Mouse (Mus musculus) erythroblast, embryonic 14.5 days (primary cell): ENCODE results near the gene Nln.

Source experiments
- GATA1 ChIP-seq: IDR thresholded peaks from 2 replicates; pipeline ENCODE4 v1.6.1; 2012; ENCODE audit warnings: low read length, inconsistent platforms, mixed read lengths
- TAL1 ChIP-seq: IDR thresholded peaks from 3 replicates; pipeline ENCODE4 v1.6.1; 2012; ENCODE audit warnings: low read length, inconsistent platforms, mixed read lengths

DNA sequence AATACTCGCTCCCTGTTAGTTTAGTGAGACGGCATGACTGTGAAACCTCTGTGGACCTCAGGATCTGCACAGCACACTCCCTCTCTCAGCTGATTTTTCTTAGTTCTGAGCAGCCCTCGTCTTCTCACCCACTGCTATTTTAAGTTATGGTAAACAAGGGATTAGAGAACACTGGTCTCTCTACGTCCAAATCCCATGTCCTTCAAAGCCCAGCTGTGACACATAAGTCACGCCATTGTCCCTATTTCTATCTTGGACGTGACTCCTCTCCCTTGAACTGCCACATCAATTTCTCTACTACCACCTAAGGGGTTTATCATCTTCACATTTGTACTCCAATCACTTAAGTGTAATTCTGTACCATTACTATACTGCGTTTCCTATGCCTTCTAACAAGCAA is 13.5 kb downstream of the Nln start:
- TF ChIP-seq GATA1 (no peak), TAL1 (no peak)
